Mouse (Mus musculus) erythroblast, embryonic 14.5 days (primary cell): ENCODE results near the gene Nemp2.

ENCODE experiments used
- GATA1 ChIP-seq: IDR thresholded peaks from 2 replicates; pipeline ENCODE4 v1.6.1; 2012; ENCODE audit warnings: low read length, inconsistent platforms, mixed read lengths
- TAL1 ChIP-seq: IDR thresholded peaks from 3 replicates; pipeline ENCODE4 v1.6.1; 2012; ENCODE audit warnings: low read length, inconsistent platforms, mixed read lengths

DNA sequence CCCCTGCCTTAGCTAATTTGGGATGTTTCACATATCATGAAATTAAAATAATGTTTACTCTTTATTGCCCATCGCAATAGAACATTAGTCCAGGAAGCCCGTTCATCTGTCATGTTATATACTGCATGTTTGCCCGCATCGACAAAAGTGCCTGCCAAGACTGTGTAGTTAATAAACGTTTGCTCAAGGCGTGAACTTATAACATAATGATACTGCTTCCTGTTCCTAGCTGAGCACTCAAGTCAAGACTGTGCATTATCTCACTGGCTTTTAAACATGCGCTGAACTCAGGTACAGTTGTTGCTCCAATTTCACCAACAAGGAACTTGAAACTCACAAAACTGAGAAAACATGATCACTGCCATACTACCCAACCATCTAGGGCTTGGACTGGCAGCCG is 57.1 kb downstream of the Nemp2 start:
- TF ChIP-seq GATA1 (no peak), TAL1 (no peak)
